Mouse (Mus musculus): ENCODE measurements at regions not wholly inside any gene's neighbourhood (a gene's known extent, or its start where the extent isn't known, plus 50 kb on each side); places are given as distances from the start of the nearest gene placed in this dataset.

GRCm38 (mm10) chr6:84493169-84493568 lies 100.5 kb downstream of the Cyp26b1 start:
- TF ChIP-seq CTCF (IDR thresholded peaks at IDR 0.05; ENCODE audit: control insufficient read depth, insufficient read depth, insufficient read length) (no peak), USF1 (IDR thresholded peaks at IDR 0.05; ENCODE audit: low read depth) (no peak), MYOD1 (IDR thresholded peaks at IDR 0.05; ENCODE audit: control insufficient read depth, insufficient read length, low read depth) (no peak), CEBPB (IDR thresholded peaks at IDR 0.05; ENCODE audit: low read depth) (no peak)

Data from C2C12 (cell line).